Mouse (Mus musculus): ENCODE results near the gene Smyd4.

The Smyd4 gene

GRCm38 (mm10) chr11:75452812-75453557 is 104.8 kb downstream of the Smyd4 start:
- DNase-seq (ENCODE audit: low spot score in 2 of 2), result no peak

DNA sequence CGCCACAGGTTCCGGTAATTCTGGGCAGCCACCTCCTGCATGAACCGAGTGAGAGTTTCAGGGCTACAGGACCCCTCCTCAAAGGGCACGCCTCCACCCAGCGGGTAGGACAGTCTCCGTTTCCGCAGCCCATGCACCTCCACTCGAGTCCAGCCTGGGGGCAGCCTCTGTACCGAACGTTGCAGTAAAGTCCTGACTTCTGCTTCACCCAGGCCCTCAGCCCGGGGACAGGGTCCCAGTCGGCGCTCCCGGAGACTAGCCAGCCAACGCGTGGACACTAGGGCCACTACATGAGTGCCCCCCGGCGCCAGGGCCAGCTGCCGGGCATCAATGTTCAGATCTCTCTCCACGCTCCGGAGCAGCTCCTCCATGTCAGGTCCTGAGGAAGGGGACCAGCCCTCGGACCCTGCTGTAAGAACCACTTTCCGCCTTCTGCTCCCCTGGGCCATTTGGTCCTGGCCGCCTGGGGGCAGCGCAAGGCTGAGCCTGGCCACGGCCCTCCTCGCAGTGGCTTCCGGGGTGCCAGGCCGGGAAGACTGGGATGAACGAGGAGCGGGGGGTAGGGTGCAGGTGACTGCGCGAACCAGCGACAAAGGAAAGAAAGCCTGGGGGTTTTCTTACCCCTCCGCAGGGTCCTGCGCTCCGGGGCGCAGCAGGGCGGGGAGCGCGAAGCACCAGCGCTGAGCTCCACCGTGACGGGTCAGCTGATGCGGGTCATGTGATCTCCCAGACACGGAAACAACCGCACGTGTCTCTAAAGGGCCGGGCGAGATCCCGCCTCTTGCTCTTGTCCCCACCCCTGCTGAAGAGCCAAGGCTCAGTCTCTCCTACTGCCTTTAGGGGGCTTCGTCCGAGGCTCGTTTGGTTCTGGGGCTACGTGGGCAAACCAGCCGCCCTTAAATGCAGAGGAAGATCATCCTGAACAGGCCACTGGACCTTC is 106.0 kb downstream of the Smyd4 start, which contains the start of gene Wdr81:
Gene Wdr81 (minus strand): TSS at position 727 of the 940 bp plus-strand sequence.
- DNase-seq (ENCODE audit: low spot score in 2 of 2), result peak; percentile 91 to 93
